Mouse (Mus musculus): ENCODE measurements around the gene 1110017D15Rik. TPM values are rescaled to one million over a fixed set of nuclear protein-coding genes. Genes with fewer than 3 reads are reported as not detected.

1110017D15Rik gene
- polyA plus RNA-seq, 1 experiment from 2014 or later: 9.1 TPM

- 36% methylated on average over 6 of the region's 6 CpGs for WGBS
- ATAC-seq: no peak
Observed at GRCm38 (mm10) chr4:41532420-41532819, 15.3 kb upstream of the 1110017D15Rik start.

GRCm38 (mm10) chr4:41527996-41528395, 10.9 kb upstream of the 1110017D15Rik start:
- H3K4me2 ChIP-seq: no peak overlapping the region
- no peaks in the 10 kb centered on the region for H3K36me3 ChIP-seq (ENCODE audit: poor library complexity, severe bottlenecking)
- no peaks in the 10 kb centered on the region for H3K9me3 ChIP-seq (replicated peaks)
- no peak overlapping the region for H3K4me3 ChIP-seq
- 0 out of 2 replicates have a peak, but pooled peaks have one; percentile 23 for ATAC-seq
- H3K4me1 ChIP-seq: peaks cover 46% of the 10 kb centered on the region
- no peaks in the 10 kb centered on the region; the same call in 1 of the 2 replicates for H3K27me3 ChIP-seq
- 0 out of 2 replicates have a peak overlapping the region, but pooled peaks have one; percentile 17 for H3K27ac ChIP-seq
- no peak overlapping the region for H3K9ac ChIP-seq
- WGBS: 11% methylated on average over 8 of the region's 8 CpGs

More at GRCm38 (mm10) chr4:41532420-41532819, 15.3 kb upstream of the 1110017D15Rik start:
- Histone ChIP-seq H3K9me3 (replicated peaks) (no peaks in the 10 kb centered on the region), H3K9ac (no peak overlapping the region), H3K27ac (no peak overlapping the region), H3K27me3 (no peaks in the 10 kb centered on the region; the same call in 1 of the 2 replicates), H3K4me2 (no peak overlapping the region), H3K36me3 (ENCODE audit: poor library complexity, severe bottlenecking) (no peaks in the 10 kb centered on the region), H3K4me1 (peaks cover 32% of the 10 kb centered on the region), H3K4me3 (no peak overlapping the region)

- Histone ChIP-seq H3K27ac (peak overlapping the region; percentile 52; the same call in 1 of the 2 replicates), H3K36me3 (ENCODE audit: poor library complexity, severe bottlenecking) (no peaks in the 10 kb centered on the region), H3K9ac (peak overlapping the region; percentile 50), H3K4me3 (no peak overlapping the region), H3K9me3 (replicated peaks) (no peaks in the 10 kb centered on the region), H3K27me3 (no peaks in the 10 kb centered on the region; the same call in 1 of the 2 replicates), H3K4me1 (peaks cover 52% of the 10 kb centered on the region), H3K4me2 (peak overlapping the region; percentile 23; the same call in 1 of the 2 replicates)
- WGBS: 9% methylated on average over 13 of the region's 13 CpGs
- no peak for ATAC-seq
Observed at GRCm38 (mm10) chr4:41527076-41527475, 9.9 kb upstream of the 1110017D15Rik start.

- no peak; the same call in 1 of the 2 replicates for ATAC-seq
Observed at GRCm38 (mm10) chr4:41526553-41526952, 9.4 kb upstream of the 1110017D15Rik start.

GRCm38 (mm10) chr4:41524829-41525228, 7.7 kb upstream of the 1110017D15Rik start:
- Histone ChIP-seq H3K4me2 (no peak overlapping the region), H3K9ac (no peak overlapping the region), H3K4me1 (peaks cover 52% of the 10 kb centered on the region), H3K27ac (no peak overlapping the region), H3K9me3 (replicated peaks) (no peaks in the 10 kb centered on the region), H3K36me3 (ENCODE audit: poor library complexity, severe bottlenecking) (peaks cover 14% of the 10 kb centered on the region), H3K27me3 (no peaks in the 10 kb centered on the region; the same call in 1 of the 2 replicates), H3K4me3 (no peak overlapping the region)
- no peak for ATAC-seq
- WGBS: 77% methylated on average over 9 of the region's 9 CpGs

More at GRCm38 (mm10) chr4:41526553-41526952, 9.4 kb upstream of the 1110017D15Rik start:
- Histone ChIP-seq H3K9ac (peak overlapping the region; percentile 50), H3K9me3 (replicated peaks) (no peaks in the 10 kb centered on the region), H3K27me3 (no peaks in the 10 kb centered on the region; the same call in 1 of the 2 replicates), H3K4me3 (no peak overlapping the region), H3K4me1 (peaks cover 52% of the 10 kb centered on the region), H3K4me2 (peak overlapping the region; percentile 23; the same call in 1 of the 2 replicates), H3K36me3 (ENCODE audit: poor library complexity, severe bottlenecking) (0 out of 2 replicates have a peak, but pooled peaks cover 2% of the 10 kb centered on the region), H3K27ac (peak overlapping the region; percentile 52; the same call in 1 of the 2 replicates)
- WGBS: 21% methylated on average over 7 of the region's 7 CpGs

GRCm38 (mm10) chr4:41523839-41524238, 6.7 kb upstream of the 1110017D15Rik start:
- no peaks in the 10 kb centered on the region for H3K27me3 ChIP-seq
- H3K4me1 ChIP-seq: peaks cover 47% of the 10 kb centered on the region
- no peak overlapping the region for H3K4me3 ChIP-seq
- H3K36me3 ChIP-seq (ENCODE audit: poor library complexity, severe bottlenecking): peaks cover 21% of the 10 kb centered on the region
- H3K27ac ChIP-seq: no peak overlapping the region
- H3K9me3 ChIP-seq (replicated peaks): no peaks in the 10 kb centered on the region
- H3K4me2 ChIP-seq: no peak overlapping the region
- WGBS: 79% methylated on average over 7 of the region's 7 CpGs
- ATAC-seq: no peak
- no peak overlapping the region for H3K9ac ChIP-seq

GRCm38 (mm10) chr4:41522788-41523187, 5.7 kb upstream of the 1110017D15Rik start:
- peak; percentile 52 for ATAC-seq
- Histone ChIP-seq H3K9me3 (replicated peaks) (no peaks in the 10 kb centered on the region), H3K36me3 (ENCODE audit: poor library complexity, severe bottlenecking) (peaks cover 28% of the 10 kb centered on the region), H3K4me1 (peaks cover 36% of the 10 kb centered on the region), H3K27ac (peak overlapping the region; percentile 65), H3K9ac (no peak overlapping the region), H3K4me2 (no peak overlapping the region), H3K4me3 (no peak overlapping the region), H3K27me3 (no peaks in the 10 kb centered on the region)
- 52% methylated on average over 5 of the region's 5 CpGs for WGBS

GRCm38 (mm10) chr4:41522136-41522535, 5.0 kb upstream of the 1110017D15Rik start:
- H3K36me3 ChIP-seq (ENCODE audit: poor library complexity, severe bottlenecking): peaks cover 28% of the 10 kb centered on the region
- no peak overlapping the region for H3K9ac ChIP-seq
- peak overlapping the region; percentile 65 for H3K27ac ChIP-seq
- ATAC-seq: peak; percentile 34
- peaks cover 30% of the 10 kb centered on the region for H3K4me1 ChIP-seq
- H3K4me2 ChIP-seq: no peak overlapping the region
- H3K4me3 ChIP-seq: no peak overlapping the region
- H3K27me3 ChIP-seq: no peaks in the 10 kb centered on the region
- no peaks in the 10 kb centered on the region for H3K9me3 ChIP-seq (replicated peaks)
- 38% methylated on average over 6 of the region's 6 CpGs for WGBS

GRCm38 (mm10) chr4:41520641-41521040, 3.5 kb upstream of the 1110017D15Rik start:
- Histone ChIP-seq H3K4me2 (no peak overlapping the region), H3K4me1 (peaks cover 18% of the 10 kb centered on the region), H3K9ac (no peak overlapping the region), H3K4me3 (no peak overlapping the region), H3K9me3 (replicated peaks) (no peaks in the 10 kb centered on the region), H3K27ac (no peak overlapping the region), H3K27me3 (no peaks in the 10 kb centered on the region), H3K36me3 (ENCODE audit: poor library complexity, severe bottlenecking) (peaks cover 28% of the 10 kb centered on the region)
- WGBS: 51% methylated on average over 14 of the region's 14 CpGs
- no peak for ATAC-seq

- Histone ChIP-seq H3K27ac (no peak overlapping the region), H3K27me3 (no peaks in the 10 kb centered on the region), H3K9me3 (replicated peaks) (no peaks in the 10 kb centered on the region), H3K4me3 (no peak overlapping the region), H3K4me1 (peaks cover 18% of the 10 kb centered on the region), H3K36me3 (ENCODE audit: poor library complexity, severe bottlenecking) (peaks cover 28% of the 10 kb centered on the region), H3K4me2 (no peak overlapping the region), H3K9ac (no peak overlapping the region)
- WGBS: 95% methylated on average over 5 of the region's 5 CpGs
- no peak for ATAC-seq
Observed at GRCm38 (mm10) chr4:41519195-41519594, 2.1 kb upstream of the 1110017D15Rik start.

GRCm38 (mm10) chr4:41518349-41518748, 1.2 kb upstream of the 1110017D15Rik start:
- H3K9ac ChIP-seq: no peak overlapping the region
- WGBS: 80% methylated on average over 7 of the region's 7 CpGs

GRCm38 (mm10) chr4:41513714-41514113, 3.4 kb downstream of the 1110017D15Rik start:
- 26% methylated on average over 8 of the region's 8 CpGs for WGBS
- Histone ChIP-seq H3K27me3 (no peaks in the 10 kb centered on the region; the same call in 1 of the 2 replicates), H3K4me2 (no peak overlapping the region), H3K4me1 (peaks cover 7% of the 10 kb centered on the region), H3K9ac (no peak overlapping the region), H3K9me3 (replicated peaks) (no peaks in the 10 kb centered on the region), H3K27ac (no peak overlapping the region), H3K36me3 (ENCODE audit: poor library complexity, severe bottlenecking) (peaks cover 7% of the 10 kb centered on the region; the same call in 1 of the 2 replicates), H3K4me3 (no peak overlapping the region)
- ATAC-seq: no peak

More at GRCm38 (mm10) chr4:41518349-41518748, 1.2 kb upstream of the 1110017D15Rik start:
- Histone ChIP-seq H3K4me2 (no peak overlapping the region), H3K4me1 (peaks cover 22% of the 10 kb centered on the region), H3K9me3 (replicated peaks) (no peaks in the 10 kb centered on the region), H3K36me3 (ENCODE audit: poor library complexity, severe bottlenecking) (peaks cover 28% of the 10 kb centered on the region), H3K27ac (no peak overlapping the region), H3K27me3 (no peaks in the 10 kb centered on the region), H3K4me3 (no peak overlapping the region)
- ATAC-seq: no peak

Data from forebrain, embryonic 13.5 days (tissue).